Mouse (Mus musculus): Measurements from ENCODE around the gene Sf3a2.

Sf3a2 gene

DNA sequence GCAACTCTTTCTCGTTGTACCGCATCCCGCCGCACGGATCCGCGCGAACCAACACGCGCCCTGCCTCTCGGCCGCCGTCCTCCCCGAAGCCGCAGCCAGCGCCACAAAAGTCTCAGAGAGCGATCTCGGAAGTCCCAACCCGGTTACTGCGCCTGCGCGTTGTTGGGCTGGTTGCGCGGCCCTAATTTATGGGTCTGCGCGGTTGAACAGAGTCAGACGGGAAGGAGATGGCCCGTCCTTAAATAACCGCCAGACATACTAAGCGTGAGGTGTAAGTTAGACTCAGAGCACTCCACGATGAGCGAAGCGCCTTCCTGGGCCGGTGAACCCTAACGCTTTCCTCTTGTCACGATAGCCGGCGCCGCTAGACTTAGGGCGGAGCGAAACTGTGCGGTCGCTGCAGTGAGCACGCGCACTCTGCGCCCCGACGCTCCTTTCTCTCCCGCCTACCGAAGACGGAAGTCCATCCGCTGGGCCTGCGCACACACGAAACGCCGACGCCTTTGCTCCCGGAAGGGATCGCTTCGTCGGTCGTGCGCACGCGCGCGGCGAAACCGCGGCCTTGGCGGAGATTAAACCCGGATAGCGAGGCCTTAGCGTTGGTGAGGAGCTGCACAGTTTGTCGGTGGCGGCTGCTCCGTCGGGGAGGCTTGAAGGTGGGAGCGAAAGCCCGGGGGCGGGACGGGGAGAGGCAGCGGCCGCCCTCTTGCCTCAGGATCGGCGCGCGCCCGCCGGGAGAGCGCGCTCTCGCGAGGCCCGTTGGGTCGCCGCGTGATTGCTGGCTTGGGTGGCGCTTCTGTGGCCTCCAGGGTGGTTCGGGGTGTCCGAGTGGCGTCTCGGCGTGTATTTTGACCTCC is at the start of gene Sf3a2, which contains the start of gene Plekhj1:
Gene Sf3a2, plus strand, starts transcription at position 49 of the 857 bp plus-strand sequence.
Gene Plekhj1, minus strand, starts transcription at position 477 of the 857 bp plus-strand sequence.
- DNase-seq (ENCODE audit: inconsistent age in 2 of 2, low spot score in 1 of 2) = peak; percentile 97 to 99

- DNase-seq (ENCODE audit: inconsistent age in 2 of 2, low spot score in 1 of 2) = peak; percentile 55 to 85
These were observed 49.4 kb upstream of the Sf3a2 start for GRCm38 (mm10) chr10:80748609-80749008.

- DNase-seq (ENCODE audit: inconsistent age in 2 of 2, low spot score in 1 of 2) = peak; percentile 82 to 92
These were observed 46.7 kb upstream of the Sf3a2 start for GRCm38 (mm10) chr10:80751188-80751832.

GRCm38 (mm10) chr10:80752079-80752625 is 45.8 kb upstream of the Sf3a2 start:
- DNase-seq (ENCODE audit: inconsistent age in 2 of 2, low spot score in 1 of 2) = peak; percentile 83 to 95

DNA sequence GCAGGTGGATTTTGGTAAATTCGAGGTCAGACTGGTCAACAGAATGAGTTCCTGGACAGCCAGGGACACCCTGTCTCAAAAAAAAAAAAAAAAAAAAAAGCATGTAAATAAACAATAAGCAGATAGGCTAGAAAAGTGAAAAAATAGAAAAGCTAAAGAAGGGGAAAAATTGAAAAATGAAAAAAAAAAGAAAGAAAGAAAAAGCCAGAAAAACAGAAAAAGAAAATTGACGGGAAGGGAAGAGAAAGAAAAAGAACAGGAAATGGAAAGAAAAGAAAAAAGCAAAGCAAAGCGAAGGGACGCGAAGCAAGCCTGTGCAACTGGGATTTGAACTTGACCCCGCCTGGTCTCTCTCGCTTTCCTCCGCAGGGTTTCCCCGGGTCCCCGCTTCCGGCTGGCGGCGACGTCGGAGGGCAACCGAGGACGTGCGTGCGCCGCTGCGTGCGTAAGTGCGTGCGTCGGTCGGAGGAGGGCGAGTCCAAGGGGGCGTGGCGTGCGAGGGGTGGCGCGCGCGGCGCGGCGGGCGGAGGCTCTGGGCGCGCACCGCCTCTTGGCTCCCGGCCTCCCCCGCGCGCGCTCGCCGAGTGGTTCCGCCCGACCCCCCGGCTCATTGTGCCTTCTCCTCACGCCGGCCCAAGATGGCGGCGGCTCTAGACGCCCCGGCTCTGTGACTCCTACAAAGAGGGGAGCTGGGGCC is 43.3 kb upstream of the Sf3a2 start, which contains the start of gene Dot1l:
Gene Dot1l, plus strand, starts transcription at position 613 of the 697 bp plus-strand sequence.
- peak; percentile 99 for DNase-seq (ENCODE audit: inconsistent age in 2 of 2, low spot score in 1 of 2)

GRCm38 (mm10) chr10:80755291-80756015 is 42.5 kb upstream of the Sf3a2 start:
- no peak for DNase-seq (ENCODE audit: inconsistent age in 2 of 2, low spot score in 1 of 2)

DNA sequence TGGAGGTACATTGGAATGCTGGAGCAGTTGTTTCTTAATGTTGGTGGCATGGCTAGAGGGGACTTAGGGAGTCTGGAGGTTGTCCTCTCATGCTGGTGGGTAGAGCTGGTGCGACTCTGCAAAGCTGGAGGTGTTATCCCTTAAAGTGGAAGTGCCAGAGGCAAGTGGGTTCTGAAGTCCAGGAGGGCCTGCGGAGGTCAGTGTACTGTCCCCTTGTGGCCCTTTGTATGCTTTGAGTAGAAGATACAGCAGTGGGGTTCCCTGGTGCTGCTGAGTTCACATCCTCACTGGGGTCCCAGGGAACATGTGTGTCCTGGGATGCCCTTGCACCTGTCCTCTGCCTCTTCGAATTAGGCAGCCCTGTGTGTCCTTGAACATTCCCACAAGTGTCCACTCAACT is 41.9 kb upstream of the Sf3a2 start:
- peak in 1 of 2 experiments; percentile 78 for DNase-seq (ENCODE audit: inconsistent age in 2 of 2, low spot score in 1 of 2)

- peak in 1 of 2 experiments; percentile 57 for DNase-seq (ENCODE audit: inconsistent age in 2 of 2, low spot score in 1 of 2)
These were observed 41.5 kb upstream of the Sf3a2 start for GRCm38 (mm10) chr10:80756509-80756908.

DNA sequence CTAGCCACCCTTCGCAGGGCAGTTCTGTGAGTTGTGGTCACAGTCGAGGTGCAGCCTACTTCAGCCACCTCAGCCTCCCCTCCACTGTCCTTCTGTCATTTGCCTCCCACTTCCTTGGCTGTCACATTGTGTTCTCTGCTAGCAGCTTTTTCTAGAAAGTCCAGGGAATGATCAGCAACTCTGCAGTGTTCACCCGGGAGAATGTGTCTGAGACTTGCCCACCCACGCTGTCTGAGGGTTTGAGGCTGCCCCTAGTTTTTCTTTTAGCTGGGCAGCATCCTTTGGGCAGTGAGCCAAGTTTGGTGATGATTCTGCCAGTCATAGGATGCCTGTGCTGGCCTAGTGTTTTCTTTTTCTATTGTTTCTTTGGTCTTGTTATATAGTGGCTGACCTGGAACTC is 41.0 kb upstream of the Sf3a2 start:
- peak in 1 of 2 experiments; percentile 75 for DNase-seq (ENCODE audit: inconsistent age in 2 of 2, low spot score in 1 of 2)

GRCm38 (mm10) chr10:80757717-80758116 is 40.3 kb upstream of the Sf3a2 start:
- DNase-seq (ENCODE audit: inconsistent age in 2 of 2, low spot score in 1 of 2) = peak; percentile 88 to 95

DNA sequence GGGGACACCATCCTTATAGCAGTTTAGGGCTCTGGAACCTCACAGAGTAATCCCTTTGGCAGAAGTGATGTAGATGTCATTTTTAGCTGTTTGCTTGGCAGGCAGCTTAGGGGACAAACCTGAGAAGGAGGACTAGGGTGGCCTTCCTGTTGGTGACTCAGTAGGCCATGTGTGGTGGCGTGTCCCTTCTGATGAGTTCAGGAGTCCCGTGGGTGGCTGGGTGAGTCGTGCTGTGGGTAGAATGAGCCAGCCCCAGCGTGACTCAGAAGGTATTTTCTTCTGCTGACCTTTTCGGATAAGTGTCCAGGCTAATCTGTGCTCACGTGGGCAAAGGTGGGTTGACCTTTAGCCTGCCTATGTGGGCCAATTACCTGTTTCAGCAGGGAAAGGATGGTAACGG is 39.3 kb upstream of the Sf3a2 start:
- DNase-seq (ENCODE audit: inconsistent age in 2 of 2, low spot score in 1 of 2) = peak; percentile 88 to 91

- DNase-seq (ENCODE audit: inconsistent age in 2 of 2, low spot score in 1 of 2) = peak; percentile 69 to 88
These were observed 37.1 kb upstream of the Sf3a2 start for GRCm38 (mm10) chr10:80760596-80761524.

DNA sequence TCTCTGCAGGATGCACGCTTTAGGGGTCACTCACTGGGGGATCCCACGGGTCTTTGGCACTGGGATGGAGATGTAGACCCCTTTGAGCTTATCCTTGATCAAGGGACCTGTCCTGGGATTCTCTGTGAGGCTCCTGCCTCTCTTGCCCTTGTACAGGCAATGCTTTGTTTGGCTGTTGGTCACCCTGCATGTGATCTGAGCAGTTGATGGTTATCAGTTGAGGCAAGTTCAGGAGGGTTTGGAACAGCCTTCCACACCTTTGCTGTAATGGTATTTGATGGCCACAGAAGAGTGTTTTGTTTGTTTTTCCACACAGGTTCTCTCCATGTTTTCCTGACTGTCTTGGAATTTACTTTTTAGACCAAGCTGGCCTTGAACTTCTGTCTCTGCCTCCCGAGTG is 36.2 kb upstream of the Sf3a2 start:
- DNase-seq (ENCODE audit: inconsistent age in 2 of 2, low spot score in 1 of 2) = peak in 1 of 2 experiments; percentile 63

- DNase-seq (ENCODE audit: inconsistent age in 2 of 2, low spot score in 1 of 2) = peak in 1 of 2 experiments; percentile 63
These were observed 34.5 kb upstream of the Sf3a2 start for GRCm38 (mm10) chr10:80763502-80763901.

GRCm38 (mm10) chr10:80765746-80766145 is 32.3 kb upstream of the Sf3a2 start:
- peak in 1 of 2 experiments; percentile 89 for DNase-seq (ENCODE audit: inconsistent age in 2 of 2, low spot score in 1 of 2)

- peak in 1 of 2 experiments; percentile 59 for DNase-seq (ENCODE audit: inconsistent age in 2 of 2, low spot score in 1 of 2)
These were observed 31.7 kb upstream of the Sf3a2 start for GRCm38 (mm10) chr10:80766161-80766815.

GRCm38 (mm10) chr10:80768365-80768764 is 29.6 kb upstream of the Sf3a2 start:
- DNase-seq (ENCODE audit: inconsistent age in 2 of 2, low spot score in 1 of 2) = peak in 1 of 2 experiments; percentile 59

GRCm38 (mm10) chr10:80773816-80774215 is 24.2 kb upstream of the Sf3a2 start:
- DNase-seq (ENCODE audit: inconsistent age in 2 of 2, low spot score in 1 of 2) = no peak

- peak; percentile 85 to 95 for DNase-seq (ENCODE audit: inconsistent age in 2 of 2, low spot score in 1 of 2)
These were observed 23.4 kb upstream of the Sf3a2 start for GRCm38 (mm10) chr10:80774549-80774948.

Measured in adrenal gland, adult (tissue).